Mouse (Mus musculus): ENCODE data around the gene Gjd3. TPM values are rescaled to one million over a fixed set of nuclear protein-coding genes. Genes with fewer than 3 reads are reported as not detected.

The Gjd3 gene
- polyA plus RNA-seq (2017; shearing (Covaris generic)), result not detected

GRCm38 (mm10) chr11:98982773-98983133, at the start of gene Gjd3:
Gene Gjd3 (minus strand): TSS chr11:98983016.

GRCm38 (mm10) chr11:99023500-99024467, 41.0 kb upstream of the Gjd3 start, which contains the start of gene Top2a:
Gene Top2a (minus strand): TSS chr11:99024189.

Other genes starting within 250 kb of the Gjd3 start
- gene Thra, start 242.4 kb downstream of the Gjd3 start, polyA plus RNA-seq (2017; shearing (Covaris generic)), result 4.4 TPM
- 6.5 TPM for gene Nr1d1, start 207.7 kb downstream of the Gjd3 start, polyA plus RNA-seq (2017; shearing (Covaris generic))
- 13.2 TPM for gene Msl1, start 187.5 kb downstream of the Gjd3 start, polyA plus RNA-seq (2017; shearing (Covaris generic))
- 13.3 TPM for gene Casc3, start 178.1 kb downstream of the Gjd3 start, polyA plus RNA-seq (2017; shearing (Covaris generic))
- 0.34 TPM for gene Rapgefl1, start 146.2 kb downstream of the Gjd3 start, polyA plus RNA-seq (2017; shearing (Covaris generic))
- 4.0 TPM for gene Wipf2, start 119.4 kb downstream of the Gjd3 start, polyA plus RNA-seq (2017; shearing (Covaris generic))
- gene Cdc6, start 75.2 kb downstream of the Gjd3 start, polyA plus RNA-seq (2017; shearing (Covaris generic)), result 6.7 TPM
- 48.0 TPM for gene Rara, start 55.2 kb downstream of the Gjd3 start, polyA plus RNA-seq (2017; shearing (Covaris generic))
- 33.4 TPM for gene Top2a, start 41.2 kb upstream of the Gjd3 start, polyA plus RNA-seq (2017; shearing (Covaris generic))
- 20.6 TPM for gene Igfbp4, start 58.2 kb upstream of the Gjd3 start, polyA plus RNA-seq (2017; shearing (Covaris generic))
- gene Tns4, start 106.3 kb upstream of the Gjd3 start, polyA plus RNA-seq (2017; shearing (Covaris generic)), result 0.13 TPM
- gene Ccr7, start 172.1 kb upstream of the Gjd3 start, polyA plus RNA-seq (2017; shearing (Covaris generic)), result 390 TPM
- gene Smarce1, start 248.0 kb upstream of the Gjd3 start, polyA plus RNA-seq (2017; shearing (Covaris generic)), result 205 TPM